Mouse (Mus musculus) colon, adult 2 months (tissue): ENCODE results near the gene Gm29427. TPM values are rescaled to one million over a fixed set of nuclear protein-coding genes. Genes with fewer than 3 reads are reported as not detected.

Experiments used
- polyA plus RNA-seq: library from polyadenylated mRNA; depleted of rRNA; stranded (reverse); fragments of >200 nt; gene quantifications from 2 replicates; pipeline ENCODE4 v1.2.3, GENCODE M21; 2012; rRNA removed

Gene Gm29427
- polyA plus RNA-seq, result not detected in 2 replicates

DNA sequence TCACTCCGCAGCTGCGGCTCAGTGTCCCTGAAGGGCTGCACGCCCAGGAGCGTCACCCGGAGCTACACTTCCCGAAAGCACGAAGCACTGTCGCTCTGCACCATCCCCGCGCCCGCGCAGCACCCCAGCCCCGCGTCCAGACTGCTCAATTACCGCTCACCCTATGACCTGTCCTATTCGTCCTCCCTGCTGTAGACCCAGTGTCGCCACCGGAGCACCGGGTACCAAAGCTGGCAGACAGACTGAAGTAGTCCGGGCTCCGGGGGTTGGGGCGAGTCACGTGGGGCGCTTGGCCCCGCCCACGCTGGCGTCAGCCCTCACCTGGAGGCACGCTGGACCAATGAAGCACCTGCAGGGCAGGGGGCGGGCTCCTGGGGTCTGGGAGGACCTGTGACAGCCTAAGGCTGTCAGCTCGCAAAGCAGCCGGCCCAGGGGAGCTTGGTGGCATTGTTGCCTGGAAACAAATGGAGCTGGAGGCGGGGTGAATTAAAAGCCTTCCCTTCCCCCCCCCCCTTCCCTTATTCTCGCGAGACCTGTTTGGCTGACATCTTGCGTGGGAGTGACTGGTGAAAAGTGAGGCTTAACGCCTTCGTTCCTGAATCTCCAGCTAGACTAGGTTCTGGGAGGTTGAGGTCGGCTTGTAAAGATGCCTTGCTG is at the start of gene Gm29427:
Gm29427 (minus strand) TSS at position 239 of the 657 bp plus-strand sequence.

DNA sequence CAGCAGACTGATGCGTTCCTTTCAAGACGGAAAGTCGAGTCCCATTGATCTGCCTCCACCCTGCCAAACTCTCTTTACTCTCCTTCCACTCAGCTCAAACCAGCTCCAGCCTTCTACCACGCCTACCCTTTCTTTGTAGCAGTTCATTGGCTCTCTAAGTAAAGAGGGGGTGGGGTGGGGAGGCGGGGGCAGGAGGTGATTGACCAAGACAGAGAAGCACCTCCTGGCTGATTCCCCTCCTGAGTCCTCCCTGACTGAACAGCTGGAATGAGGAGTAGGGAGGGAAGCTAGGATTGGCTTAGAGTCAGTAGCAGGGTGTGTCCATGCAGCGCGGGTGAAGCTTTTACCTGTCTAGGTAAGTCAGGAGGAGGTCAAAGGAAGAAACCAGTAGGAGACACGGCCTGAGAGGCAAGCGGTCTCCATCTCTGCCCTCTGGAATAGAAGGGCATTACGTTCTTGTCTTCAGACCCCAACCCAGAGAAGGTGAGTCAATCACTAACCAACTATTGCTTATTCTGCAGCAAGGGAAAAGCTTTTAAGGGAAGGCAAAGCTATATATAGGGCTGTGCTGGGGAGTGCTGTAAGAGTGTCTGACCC is 16.2 kb upstream of the Gm29427 start, which contains the start of gene AA986860:
AA986860 (plus strand) TSS at position 236 of the 597 bp plus-strand sequence.

DNA sequence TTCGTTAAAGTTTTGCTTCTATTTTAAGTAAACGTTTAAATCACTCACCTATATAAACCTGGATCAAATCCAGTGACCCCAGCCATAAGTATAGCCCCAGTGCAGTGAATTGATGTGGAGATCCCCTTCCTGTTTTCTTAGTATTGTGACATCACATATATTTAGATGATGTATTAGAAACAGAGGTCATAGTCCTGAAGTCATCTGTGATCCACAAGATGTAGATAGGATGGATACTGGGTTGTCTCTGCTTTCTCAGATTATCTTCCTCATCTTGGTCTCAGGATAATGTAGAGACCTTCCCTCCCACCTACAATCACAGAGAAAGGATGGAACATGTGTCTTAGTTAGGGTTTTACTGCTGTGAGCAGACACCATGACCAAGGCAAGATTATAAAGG is 13.6 kb upstream of the Gm29427 start, which contains the start of gene Pfkfb2:
Pfkfb2 (minus strand) TSS at position 101 of the 400 bp plus-strand sequence.

DNA sequence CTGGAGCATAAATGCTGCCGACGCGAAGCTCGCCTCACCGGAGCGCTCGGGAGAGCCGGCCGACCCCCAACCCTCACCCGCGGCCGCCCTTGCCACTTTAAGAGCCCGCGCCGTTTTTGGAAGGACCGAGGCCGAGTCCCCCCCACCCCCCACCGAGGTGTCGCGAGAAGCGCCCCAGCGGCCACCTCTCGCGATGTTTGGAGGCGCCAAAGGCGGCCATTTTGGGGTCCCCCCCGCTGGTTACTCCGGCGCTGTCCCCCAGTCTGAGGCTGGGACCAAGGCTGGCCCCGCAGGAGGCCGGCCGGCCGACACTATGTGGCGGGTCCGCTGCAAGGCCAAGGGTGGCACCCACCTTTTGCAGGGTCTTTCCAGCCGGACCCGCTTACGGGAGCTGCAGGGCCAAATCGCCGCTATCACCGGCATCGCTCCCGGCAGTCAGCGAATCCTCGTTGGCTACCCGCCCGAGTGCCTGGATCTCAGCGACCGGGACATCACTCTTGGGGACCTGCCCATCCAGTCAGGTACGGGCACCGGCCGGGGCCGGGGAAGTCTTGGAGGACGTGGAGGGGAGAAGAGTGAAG is 1.8 kb upstream of the Gm29427 start, which contains the start of gene Yod1:
Yod1 (plus strand) TSS at position 37 of the 581 bp plus-strand sequence.

DNA sequence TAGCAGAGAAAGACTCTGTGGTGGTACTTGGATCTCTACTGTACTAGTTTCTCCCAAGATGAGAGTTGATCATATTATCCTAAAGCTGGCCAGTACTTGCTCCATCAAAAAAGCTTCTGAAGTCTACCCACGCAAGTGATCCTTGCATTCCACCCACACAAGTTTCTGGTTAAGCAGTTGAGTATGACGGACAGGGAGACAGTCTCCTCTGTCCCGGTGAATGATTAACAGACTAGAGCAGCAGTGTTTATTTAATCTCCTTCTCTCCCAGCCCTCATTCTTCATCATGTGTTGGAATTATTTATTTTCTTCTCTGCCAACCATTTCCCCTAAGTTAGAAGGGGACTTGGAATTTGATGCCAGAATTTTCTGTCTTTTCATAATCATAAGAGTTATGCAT is 54.1 kb downstream of the Gm29427 start, which contains the start of gene C4bp:
C4bp (minus strand) TSS at position 179 of the 400 bp plus-strand sequence.

DNA sequence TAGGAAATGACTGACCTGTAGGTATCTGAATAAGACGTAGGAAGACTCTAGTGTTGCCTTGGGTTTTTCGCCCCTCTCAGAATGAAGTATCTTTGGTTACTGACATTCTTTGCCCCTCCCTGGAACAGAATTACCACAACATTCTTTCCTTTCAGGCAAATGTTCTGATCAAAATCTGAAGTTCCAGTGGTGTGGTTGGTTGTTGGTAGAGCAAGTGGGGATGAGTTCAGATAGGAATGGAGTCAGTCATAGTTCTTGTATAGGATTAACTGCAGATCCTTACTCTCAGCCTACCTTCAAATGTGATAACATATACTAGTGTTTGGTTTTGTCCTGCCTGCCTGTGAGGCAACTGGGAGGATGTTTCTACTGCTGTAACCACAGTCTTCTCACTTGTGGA is 86.1 kb downstream of the Gm29427 start, which contains the start of gene Zp3r:
Zp3r (minus strand) TSS at position 101 of the 400 bp plus-strand sequence.

Other genes starting within 250 kb of the Gm29427 start
- not detected in 2 replicates for gene Zp3r, start 86.2 kb downstream of the Gm29427 start, polyA plus RNA-seq
- gene C4bp, start 54.2 kb downstream of the Gm29427 start, polyA plus RNA-seq, result 1.4 and 1.9 TPM in 2 replicates
- gene Yod1, start 1.5 kb upstream of the Gm29427 start, polyA plus RNA-seq, result 1.2 and 1.5 TPM in 2 replicates
- gene Pfkfb2, start 13.5 kb upstream of the Gm29427 start, polyA plus RNA-seq, result 7.4 and 8.7 TPM in 2 replicates
- gene AA986860, start 16.2 kb upstream of the Gm29427 start, polyA plus RNA-seq, result 5.8 and 8.9 TPM in 2 replicates
- gene Fcamr, start 85.1 kb upstream of the Gm29427 start, polyA plus RNA-seq, result 0.78 and 1.6 TPM in 2 replicates
- 822 and 919 TPM in 2 replicates for gene Pigr, start 110.9 kb upstream of the Gm29427 start, polyA plus RNA-seq
- 9.3 and 13.9 TPM in 2 replicates for gene Fcmr, start 149.9 kb upstream of the Gm29427 start, polyA plus RNA-seq
- not detected in 2 replicates for gene Il24, start 171.7 kb upstream of the Gm29427 start, polyA plus RNA-seq
- gene Il20, start 195.7 kb upstream of the Gm29427 start, polyA plus RNA-seq, result not detected in 2 replicates
- not detected in 2 replicates for gene Il19, start 224.3 kb upstream of the Gm29427 start, polyA plus RNA-seq